Mouse (Mus musculus) C2C12 (cell line): ENCODE measurements around the gene Ssr4. TPM values are rescaled to one million over a fixed set of nuclear protein-coding genes. Genes with fewer than 3 reads are reported as not detected.

Experiments used
- H3K27me3 ChIP-seq: one replicate; pipeline ENCODE4 v1.6.1; 2011; ENCODE audit not compliant: control insufficient read depth, insufficient read depth, insufficient read length
- H3K36me3 ChIP-seq: one replicate; pipeline ENCODE4 v1.6.1; 2011; ENCODE audit not compliant: control insufficient read depth, insufficient read depth
- H3K4me3 ChIP-seq: one replicate; pipeline ENCODE4 v1.5.1; 2011; ENCODE audit warnings: mild to moderate bottlenecking, control low read depth; ENCODE audit not compliant: poor library complexity, insufficient read depth, severe bottlenecking
- H3K79me2 ChIP-seq: one replicate; pipeline ENCODE4 v1.6.1; 2011; ENCODE audit not compliant: control insufficient read depth, insufficient read depth
- H3K79me3 ChIP-seq: one replicate; pipeline ENCODE4 v1.6.1; 2011; ENCODE audit warnings: low read depth, control low read depth
- H3ac ChIP-seq: one replicate; pipeline ENCODE3; 2011; ENCODE audit warnings: low read depth; ENCODE audit not compliant: control insufficient read depth, insufficient read length
- CEBPB ChIP-seq: IDR thresholded peaks from one replicate; pipeline ENCODE4 v1.6.1; 2011; ENCODE audit warnings: low read depth, mild to moderate bottlenecking, control low read depth, moderate library complexity
- CTCF ChIP-seq: IDR thresholded peaks from one replicate; pipeline ENCODE4 v1.5.1; 2011; ENCODE audit not compliant: control insufficient read depth, insufficient read depth, insufficient read length
- FOSL1 ChIP-seq: IDR thresholded peaks from one replicate; pipeline ENCODE4 v1.8.0; 2011; ENCODE audit warnings: mild to moderate bottlenecking, low read length; ENCODE audit not compliant: poor library complexity, insufficient read depth, severe bottlenecking
- MAX ChIP-seq: IDR thresholded peaks from one replicate; pipeline ENCODE4 v1.6.1; 2011; ENCODE audit warnings: mild to moderate bottlenecking, control low read depth
- MYOD1 ChIP-seq: IDR thresholded peaks from one replicate; pipeline ENCODE4 v1.6.1; 2011; ENCODE audit warnings: low read depth; ENCODE audit not compliant: control insufficient read depth, insufficient read length
- MYOG ChIP-seq: IDR thresholded peaks from one replicate; pipeline ENCODE4 v1.6.1; 2011; ENCODE audit not compliant: control insufficient read depth, insufficient read length; ENCODE audit errors: extremely low read depth
- USF1 ChIP-seq: IDR thresholded peaks from one replicate; pipeline ENCODE4 v1.6.1; 2011; ENCODE audit warnings: low read depth, mild to moderate bottlenecking, control low read depth, moderate library complexity
- polyA plus RNA-seq: library from polyadenylated mRNA; unstranded; fragments of >200 nt; fragmentation: generic; extraction: Trizol; gene quantifications from one replicate; pipeline ENCODE4 v1.2.1, GENCODE M21; 2012; ENCODE audit warnings: missing spikeins

The Ssr4 gene
- polyA plus RNA-seq, 1 experiment: 260 TPM

DNA sequence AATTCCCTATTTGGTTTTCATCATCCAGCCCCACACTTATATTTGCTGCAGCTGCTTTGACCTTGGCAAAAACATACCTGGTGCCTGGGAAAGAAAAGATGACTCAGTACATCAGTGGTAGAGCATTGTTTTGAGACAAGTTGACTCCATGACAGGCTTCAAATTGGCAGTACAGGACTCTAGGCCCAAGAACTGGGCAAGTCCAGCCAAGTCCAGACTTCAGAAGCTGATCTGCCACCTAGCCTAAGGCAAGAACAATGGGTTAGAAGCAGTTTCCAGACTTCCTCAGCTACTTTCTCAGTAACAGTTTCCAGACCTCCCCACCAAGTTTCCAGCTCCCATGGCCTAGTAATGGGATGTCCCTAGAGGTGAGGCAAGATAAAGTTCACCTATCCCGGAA is 48.9 kb downstream of the Ssr4 start:
- H3K36me3 ChIP-seq: no peaks in the 10 kb centered on the region
- TF ChIP-seq CEBPB (no peak), FOSL1 (no peak), MAX (no peak), MYOG (no peak), USF1 (no peak), MYOD1 (no peak), CTCF (no peak)

GRCm38 (mm10) chrX:73836691-73837090 is 49.9 kb downstream of the Ssr4 start:
- TF ChIP-seq CEBPB: no peak
- TF ChIP-seq USF1: no peak
- TF ChIP-seq MYOD1: no peak
- TF ChIP-seq FOSL1: no peak
- TF ChIP-seq CTCF: no peak
- no peak for TF ChIP-seq MYOG
- no peaks in the 10 kb centered on the region for H3K36me3 ChIP-seq
- no peak overlapping the region for H3K4me3 ChIP-seq
- H3ac ChIP-seq: no peak overlapping the region
- H3K79me2 ChIP-seq: no peaks in the 10 kb centered on the region
- no peaks in the 10 kb centered on the region for H3K79me3 ChIP-seq
- no peaks in the 10 kb centered on the region for H3K27me3 ChIP-seq

More for the DNA sequence above, 48.9 kb downstream of the Ssr4 start:
- Histone ChIP-seq H3K79me2 (no peaks in the 10 kb centered on the region), H3K79me3 (no peaks in the 10 kb centered on the region), H3ac (no peak overlapping the region), H3K27me3 (no peaks in the 10 kb centered on the region), H3K4me3 (no peak overlapping the region)

Other genes with a start within 250 kb of the Ssr4 start
- gene Dusp9, start 147.6 kb upstream of the Ssr4 start, polyA plus RNA-seq: 22.3 TPM
- gene Pnck, start 126.9 kb upstream of the Ssr4 start, polyA plus RNA-seq: 0.06 TPM
- 62.8 TPM for gene Slc6a8, start 113.9 kb upstream of the Ssr4 start, polyA plus RNA-seq
- 185 TPM for gene Bcap31, start 70.9 kb upstream of the Ssr4 start, polyA plus RNA-seq
- 7.6 TPM for gene Abcd1, start 70.4 kb upstream of the Ssr4 start, polyA plus RNA-seq
- 0.02 TPM for gene Plxnb3, start 29.9 kb upstream of the Ssr4 start, polyA plus RNA-seq
- 0.09 TPM for gene Srpk3, start 12.6 kb upstream of the Ssr4 start, polyA plus RNA-seq
- 141 TPM for gene Idh3g, start 131 bp upstream of the Ssr4 start, polyA plus RNA-seq
- 0.18 TPM for gene Pdzd4, start 37.9 kb downstream of the Ssr4 start, polyA plus RNA-seq
- 0.02 TPM for gene Avpr2, start 105.1 kb downstream of the Ssr4 start, polyA plus RNA-seq
- 0.55 TPM for gene L1cam, start 109.1 kb downstream of the Ssr4 start, polyA plus RNA-seq
- 0.23 TPM for gene Arhgap4, start 134.8 kb downstream of the Ssr4 start, polyA plus RNA-seq
- 165 TPM for gene Naa10, start 134.9 kb downstream of the Ssr4 start, polyA plus RNA-seq
- 73.2 TPM for gene Renbp, start 143.8 kb downstream of the Ssr4 start, polyA plus RNA-seq
- gene Hcfc1, start 179.3 kb downstream of the Ssr4 start, polyA plus RNA-seq: 58.7 TPM
- 33.9 TPM for gene Irak1, start 236.9 kb downstream of the Ssr4 start, polyA plus RNA-seq